Mouse (Mus musculus): ENCODE measurements around the gene Galnt17.

DNA sequence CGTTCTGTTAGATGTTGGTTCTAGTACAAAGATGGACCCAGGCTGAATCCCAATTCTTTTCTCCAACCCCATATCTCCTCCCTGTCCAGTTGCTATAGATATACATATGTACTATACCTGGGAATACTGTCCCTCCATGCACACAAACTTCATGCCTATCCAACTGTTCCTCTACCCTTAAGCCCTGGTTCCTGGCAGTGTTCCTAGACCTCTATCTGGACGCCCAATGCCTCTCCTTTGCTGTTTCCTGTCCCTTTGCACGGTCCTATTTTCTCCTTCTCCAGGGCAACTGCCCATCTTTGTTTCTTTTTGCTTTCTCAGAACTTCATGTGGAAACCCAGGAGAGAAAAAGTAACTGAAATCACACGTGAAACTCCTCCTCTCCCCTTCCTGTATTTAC lies 188.4 kb downstream of the Galnt17 start:
- TF ChIP-seq POLR2A (IDR thresholded peaks at IDR 0.05; ENCODE audit: borderline replicate concordance, extremely low read depth, insufficient read depth, insufficient read length, poor library complexity, severe bottlenecking) (no peak), CTCF (IDR thresholded peaks at IDR 0.05; ENCODE audit: borderline replicate concordance, extremely low read depth, insufficient read depth, insufficient read length) (no peak)

All from brain, embryonic 14.5 days (tissue).